Mouse (Mus musculus) lung, adult 2 months (tissue): Measurements from ENCODE around the gene Saa2.

Experiments used
- CTCF ChIP-seq: fragments of 200-500 bp; IDR thresholded peaks from 2 replicates; pipeline ENCODE4 v1.5.1; 2011; ENCODE audit warnings: mild to moderate bottlenecking, low read length, control low read depth; ENCODE audit not compliant: insufficient read depth
- POLR2A ChIP-seq: fragments of 200-500 bp; IDR thresholded peaks from 2 replicates; pipeline ENCODE4 v1.6.1; 2011; ENCODE audit warnings: low read depth, mild to moderate bottlenecking, control low read depth, low read length, borderline replicate concordance; ENCODE audit errors: extremely low read depth

GRCm38 (mm10) chr7:46767371-46767770, 15.8 kb downstream of the Saa2 start:
- TF ChIP-seq CTCF (no peak), POLR2A (no peak)
